Mouse (Mus musculus) layer of hippocampus, postnatal 25 days (tissue): Measurements from ENCODE around the gene Siglec1. TPM values are rescaled to one million over a fixed set of nuclear protein-coding genes. Genes with fewer than 3 reads are reported as not detected.

ENCODE experiments used
- DNase-seq, 2 experiments: peaks; one replicate each; pipeline ENCODE4 v3.0.0; 2022; ENCODE audit warnings: mixed read lengths in 2 of 2, low spot score in 1 of 2; ENCODE audit errors: extremely low spot score in 1 of 2
- total RNA-seq, 2 experiments: library from RNA; stranded (reverse); gene quantifications; 2 replicates each; pipeline ENCODE4 v1.2.3; 2021

The Siglec1 gene
- total RNA-seq, 2 experiments from 2014 or later: 0.22 to 0.31 TPM

- no peak for DNase-seq
Measured at GRCm38 (mm10) chr2:131101530-131101929, 15.0 kb upstream of the Siglec1 start.

GRCm38 (mm10) chr2:131097087-131097486, 10.5 kb upstream of the Siglec1 start:
- no peak for DNase-seq

- no peak for DNase-seq
Measured at GRCm38 (mm10) chr2:131096101-131096795, 9.7 kb upstream of the Siglec1 start.

GRCm38 (mm10) chr2:131094823-131095222, 8.3 kb upstream of the Siglec1 start:
- peak; percentile 72 to 79 for DNase-seq

- no peak for DNase-seq
Measured at GRCm38 (mm10) chr2:131093577-131093976, 7.0 kb upstream of the Siglec1 start.

GRCm38 (mm10) chr2:131090852-131091251, 4.3 kb upstream of the Siglec1 start:
- no peak for DNase-seq

GRCm38 (mm10) chr2:131089634-131090033, 3.1 kb upstream of the Siglec1 start:
- no peak for DNase-seq

- DNase-seq: no peak
Measured at GRCm38 (mm10) chr2:131088581-131088980, 2.0 kb upstream of the Siglec1 start.

GRCm38 (mm10) chr2:131084206-131084605, 2.4 kb downstream of the Siglec1 start:
- DNase-seq: no peak

GRCm38 (mm10) chr2:131080507-131080906, 6.1 kb downstream of the Siglec1 start:
- no peak for DNase-seq

GRCm38 (mm10) chr2:131072536-131072935, 14.0 kb downstream of the Siglec1 start:
- DNase-seq: no peak

- DNase-seq: no peak
Measured at GRCm38 (mm10) chr2:131067481-131067880, 19.1 kb downstream of the Siglec1 start.

GRCm38 (mm10) chr2:131066342-131066741, 20.2 kb downstream of the Siglec1 start:
- no peak for DNase-seq

GRCm38 (mm10) chr2:131063404-131063864, 23.1 kb downstream of the Siglec1 start, which contains the start of gene Adam33:
Gene Adam33 (minus strand): TSS chr2:131063814.
- no peak for DNase-seq

GRCm38 (mm10) chr2:131061607-131062006, 25.0 kb downstream of the Siglec1 start:
- DNase-seq: no peak

- no peak for DNase-seq
Measured at GRCm38 (mm10) chr2:131060784-131061183, 25.8 kb downstream of the Siglec1 start.

GRCm38 (mm10) chr2:131059781-131060540, 26.6 kb downstream of the Siglec1 start:
- DNase-seq: no peak

- no peak for DNase-seq
Measured at GRCm38 (mm10) chr2:131059377-131059776, 27.2 kb downstream of the Siglec1 start.

- DNase-seq: no peak
Measured at GRCm38 (mm10) chr2:131058672-131059071, 27.9 kb downstream of the Siglec1 start.

GRCm38 (mm10) chr2:131056191-131056590, 30.4 kb downstream of the Siglec1 start:
- no peak for DNase-seq

- peak in 1 of 2 experiments; percentile 39 for DNase-seq
Measured at GRCm38 (mm10) chr2:131055631-131056030, 30.9 kb downstream of the Siglec1 start.
